Mouse (Mus musculus): Measurements from ENCODE around the gene Pard3b.

GRCm38 (mm10) chr1:62085995-62086394, 447.4 kb downstream of the Pard3b start:
- no peak for TF ChIP-seq CTCF (IDR thresholded peaks at IDR 0.05; ENCODE audit: low read depth, low read length)
- no peak for TF ChIP-seq POLR2A (IDR thresholded peaks at IDR 0.05; ENCODE audit: insufficient read depth, low read length)
- no peak for TF ChIP-seq EP300 (IDR thresholded peaks at IDR 0.05; ENCODE audit: insufficient read depth, low read depth, low read length)

All from ES-Bruce4 (cell line).